Mouse (Mus musculus): Measurements from ENCODE around the gene Aqp12.

Gene Aqp12

DNA sequence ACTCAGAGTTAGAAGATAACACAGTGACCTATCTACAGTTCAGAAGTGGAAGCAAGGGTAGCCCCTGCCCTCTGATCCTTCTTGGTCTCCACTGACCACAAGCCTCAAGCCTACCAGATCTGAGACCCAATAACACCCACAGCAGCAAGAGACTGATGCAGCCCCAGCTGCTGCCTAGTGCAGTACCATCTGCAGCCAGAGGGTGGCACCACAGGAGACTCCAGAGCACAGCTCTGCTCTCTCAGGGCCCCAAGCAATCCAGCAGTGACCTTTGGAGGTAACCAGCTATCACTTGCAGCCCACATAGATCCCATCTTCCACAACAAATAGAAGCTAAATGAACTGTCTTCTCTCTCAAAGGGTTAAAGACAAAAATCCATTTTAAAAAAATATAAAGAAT lies 8.3 kb downstream of the Aqp12 start:
- DNase-seq (ENCODE audit: low spot score in 2 of 2): peak; percentile 43 to 61

DNA sequence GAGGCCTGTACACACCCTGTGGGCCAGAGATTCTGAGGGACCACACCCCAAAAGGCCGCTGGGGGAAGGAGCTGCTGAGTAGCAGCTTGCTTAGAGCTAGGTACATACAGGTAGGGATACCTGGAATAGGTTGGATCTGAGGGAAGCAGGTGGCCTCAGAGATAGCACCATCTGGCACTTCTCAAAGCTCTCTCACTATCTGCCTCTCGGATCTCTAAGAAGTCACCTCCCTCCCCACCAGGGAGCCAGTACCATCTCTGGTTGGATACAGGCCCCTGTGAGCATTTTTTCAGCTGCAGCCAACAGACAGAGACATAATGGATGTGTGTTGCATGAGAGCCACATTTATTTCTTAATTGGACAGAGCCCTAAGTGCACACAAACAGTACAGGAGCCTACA lies 9.0 kb downstream of the Aqp12 start:
- DNase-seq (ENCODE audit: low spot score in 2 of 2): no peak

GRCm38 (mm10) chr1:93018716-93019115 lies 12.6 kb downstream of the Aqp12 start:
- no peak for DNase-seq (ENCODE audit: low spot score in 2 of 2)

- no peak for DNase-seq (ENCODE audit: low spot score in 2 of 2)
These were observed 14.5 kb downstream of the Aqp12 start for GRCm38 (mm10) chr1:93020602-93021001.

- DNase-seq (ENCODE audit: low spot score in 2 of 2): no peak
These were observed 20.5 kb downstream of the Aqp12 start for GRCm38 (mm10) chr1:93026600-93026999.

GRCm38 (mm10) chr1:93029387-93029786 lies 23.3 kb downstream of the Aqp12 start:
- no peak for DNase-seq (ENCODE audit: low spot score in 2 of 2)

- DNase-seq (ENCODE audit: low spot score in 2 of 2): no peak
These were observed 23.9 kb downstream of the Aqp12 start for GRCm38 (mm10) chr1:93030060-93030459.

- DNase-seq (ENCODE audit: low spot score in 2 of 2): no peak
These were observed 25.1 kb downstream of the Aqp12 start for GRCm38 (mm10) chr1:93031199-93031598.

GRCm38 (mm10) chr1:93033989-93034388 lies 27.9 kb downstream of the Aqp12 start:
- no peak for DNase-seq (ENCODE audit: low spot score in 2 of 2)

GRCm38 (mm10) chr1:93035981-93036380 lies 29.8 kb downstream of the Aqp12 start:
- DNase-seq (ENCODE audit: low spot score in 2 of 2): no peak

GRCm38 (mm10) chr1:93046153-93046789 lies 40.1 kb downstream of the Aqp12 start:
- DNase-seq (ENCODE audit: low spot score in 2 of 2): no peak

DNA sequence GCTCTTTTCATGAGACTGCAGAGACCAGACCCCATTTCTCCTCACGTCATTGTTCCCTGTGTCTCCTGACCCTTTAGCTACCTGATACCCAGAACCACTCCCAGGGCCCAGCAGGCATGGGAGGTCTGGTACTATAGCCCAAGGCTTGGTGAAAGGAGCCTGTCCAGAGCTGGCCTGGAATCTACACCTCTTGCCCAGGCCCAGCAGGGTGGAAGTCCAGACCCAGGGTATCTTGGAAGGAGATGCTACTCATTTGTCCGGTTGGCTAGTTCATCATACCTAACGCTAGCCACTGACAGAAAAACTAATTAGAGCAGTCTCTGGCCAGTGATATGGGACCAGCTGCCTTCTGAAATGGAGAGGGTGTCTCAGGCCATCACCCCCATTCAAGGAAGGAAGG lies 43.9 kb downstream of the Aqp12 start:
- DNase-seq (ENCODE audit: low spot score in 2 of 2): no peak

DNA sequence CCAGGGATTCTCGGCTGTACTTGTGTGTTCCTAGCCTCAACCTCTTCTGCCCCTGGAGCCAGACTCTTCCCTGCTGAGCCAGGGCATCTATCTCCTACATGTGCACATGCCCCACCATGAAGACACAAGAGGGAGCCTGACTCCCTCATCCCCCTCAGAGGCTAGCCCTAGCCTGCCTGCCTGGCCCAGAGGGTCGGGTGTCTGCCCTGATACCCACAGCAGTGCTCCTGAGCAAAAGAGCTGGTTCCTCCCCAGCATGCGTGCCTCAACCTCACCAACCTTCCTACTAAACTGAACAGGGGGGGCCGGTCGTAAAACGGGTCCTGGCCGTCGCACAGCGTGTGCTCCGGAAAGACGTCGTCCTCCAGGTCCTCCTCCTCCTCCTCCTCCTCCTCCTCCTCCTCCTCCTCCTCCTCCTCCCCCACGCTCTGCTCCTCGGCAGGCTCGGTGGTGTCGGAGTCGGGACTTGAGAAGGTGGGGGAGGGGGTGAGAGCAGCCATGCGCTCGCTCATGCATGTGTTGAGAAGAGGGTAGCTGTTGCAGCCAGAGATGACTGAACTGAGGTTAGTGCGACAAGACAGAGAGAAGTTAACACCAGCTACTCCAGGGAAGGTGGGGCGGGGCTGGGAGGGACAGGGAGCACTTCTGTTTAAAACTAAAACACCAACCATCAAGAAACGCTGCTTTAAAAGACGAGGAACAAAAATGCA lies 45.1 kb downstream of the Aqp12 start:
- no peak for DNase-seq (ENCODE audit: low spot score in 2 of 2)

All from urinary bladder, adult 18-20 months (tissue).